Mouse (Mus musculus) forebrain, embryonic 15.5 days (tissue): ENCODE results near the gene Fgfr2. TPM values are rescaled to one million over a fixed set of nuclear protein-coding genes. Genes with fewer than 3 reads are reported as not detected.

ENCODE experiments used
- ATAC-seq: fragments of 200-750 bp; cut with Nextera tagmentation; replicated peaks from 2 replicates; pipeline ENCODE4 v1.8.0; 2017; ENCODE audit warnings: mild to moderate bottlenecking, moderate TSS enrichment, moderate library complexity
- H3K27ac ChIP-seq: fragments of 300-500 bp; sonication (generic); replicated peaks from 2 replicates; pipeline ENCODE4 v1.5.1; 2015; ENCODE audit warnings: mild to moderate bottlenecking, inconsistent platforms
- H3K27me3 ChIP-seq: fragments of 300-500 bp; sonication (generic); 2 replicates; pipeline ENCODE4 v1.6.1; 2015; ENCODE audit warnings: inconsistent platforms
- H3K36me3 ChIP-seq: fragments of 300-500 bp; sonication (generic); 2 replicates; pipeline ENCODE4 v1.6.1; 2015; ENCODE audit warnings: mild to moderate bottlenecking, inconsistent platforms
- H3K4me1 ChIP-seq: fragments of 300-500 bp; sonication (generic); 2 replicates; pipeline ENCODE4 v1.6.1; 2015; ENCODE audit warnings: inconsistent platforms
- H3K4me2 ChIP-seq: fragments of 300-500 bp; sonication (generic); replicated peaks from 2 replicates; pipeline ENCODE4 v1.6.1; 2015; ENCODE audit warnings: mild to moderate bottlenecking, inconsistent platforms
- H3K4me3 ChIP-seq: fragments of 300-500 bp; sonication (generic); 2 replicates; pipeline ENCODE4 v1.5.1; 2015; ENCODE audit warnings: mild to moderate bottlenecking, inconsistent platforms
- H3K9ac ChIP-seq: fragments of 300-500 bp; sonication (generic); replicated peaks from 2 replicates; pipeline ENCODE4 v1.6.1; 2015; ENCODE audit warnings: mild to moderate bottlenecking, inconsistent platforms
- H3K9me3 ChIP-seq: fragments of 300-500 bp; sonication (generic); 2 replicates; pipeline ENCODE4 v1.6.1; 2016; ENCODE audit warnings: inconsistent platforms
- WGBS: fragments of 180-500 bp; shearing (Covaris S2); methylation state at CpG from one replicate; pipeline ENCODE4 v1.1.7; 2015; ENCODE audit warnings: mixed read lengths; 5-methylcytosine and 5-hydroxymethylcytosine counted together
- polyA plus RNA-seq: library from polyadenylated mRNA; unstranded; fragments of >200 nt; fragmentation: Nextera tagmentation; extraction: Ambion mirVana; gene quantifications from 2 replicates; pipeline ENCODE4 v1.2.1, GENCODE M21; 2015

The Fgfr2 gene
- polyA plus RNA-seq, 1 experiment from 2014 or later = 48.1 TPM

DNA sequence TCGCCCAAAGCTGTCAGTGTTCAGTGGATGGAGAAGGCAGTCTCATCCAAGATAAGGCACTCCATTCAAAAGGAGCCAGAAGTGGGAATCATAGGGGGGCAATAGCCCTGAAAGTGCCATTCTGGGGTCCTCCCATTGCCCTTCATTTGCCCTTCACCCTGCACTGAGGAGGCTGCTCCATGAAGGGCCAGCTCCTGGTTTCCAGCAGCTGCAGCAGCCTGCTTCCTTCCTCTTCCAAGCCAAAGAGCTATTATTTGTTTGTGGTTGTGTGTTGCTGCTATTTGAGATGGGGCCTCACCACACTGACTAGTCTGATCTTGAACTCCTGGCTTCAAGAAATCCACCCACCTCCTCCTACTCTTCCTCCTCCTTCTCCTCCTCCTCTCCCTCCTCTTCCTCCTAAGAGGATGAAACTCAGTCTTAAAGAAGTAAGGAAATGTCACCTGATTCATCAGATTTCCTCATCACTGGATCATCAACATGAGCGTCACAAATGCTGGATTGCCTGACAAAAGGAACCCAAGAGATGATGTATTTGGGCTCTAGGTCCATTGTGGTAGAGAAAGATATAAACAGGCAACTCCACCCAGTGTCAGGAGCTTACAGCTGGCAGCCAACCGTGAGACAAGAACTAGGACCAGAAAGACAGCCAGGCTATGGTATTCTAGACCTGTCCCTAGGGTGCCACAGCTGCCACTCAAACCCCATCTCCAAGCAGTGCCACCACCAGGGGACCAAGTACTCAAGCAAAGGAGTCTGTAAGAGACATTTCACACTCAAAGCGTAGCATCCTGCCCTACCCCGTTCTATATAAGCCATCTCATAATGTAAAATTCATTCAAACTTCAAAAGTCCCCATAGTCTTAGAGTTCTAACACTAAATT is 817.4 kb downstream of the Fgfr2 start:
- no peak overlapping the region for H3K4me2 ChIP-seq
- no peaks in the 10 kb centered on the region for H3K36me3 ChIP-seq
- 90% methylated on average over 5 of the region's 5 CpGs for WGBS
- H3K4me1 ChIP-seq = peaks cover 7% of the 10 kb centered on the region; the same call in 1 of the 2 replicates
- H3K9me3 ChIP-seq = no peaks in the 10 kb centered on the region
- no peak overlapping the region for H3K27ac ChIP-seq
- H3K4me3 ChIP-seq = no peak overlapping the region
- no peak for ATAC-seq
- no peak overlapping the region for H3K9ac ChIP-seq
- no peaks in the 10 kb centered on the region for H3K27me3 ChIP-seq

DNA sequence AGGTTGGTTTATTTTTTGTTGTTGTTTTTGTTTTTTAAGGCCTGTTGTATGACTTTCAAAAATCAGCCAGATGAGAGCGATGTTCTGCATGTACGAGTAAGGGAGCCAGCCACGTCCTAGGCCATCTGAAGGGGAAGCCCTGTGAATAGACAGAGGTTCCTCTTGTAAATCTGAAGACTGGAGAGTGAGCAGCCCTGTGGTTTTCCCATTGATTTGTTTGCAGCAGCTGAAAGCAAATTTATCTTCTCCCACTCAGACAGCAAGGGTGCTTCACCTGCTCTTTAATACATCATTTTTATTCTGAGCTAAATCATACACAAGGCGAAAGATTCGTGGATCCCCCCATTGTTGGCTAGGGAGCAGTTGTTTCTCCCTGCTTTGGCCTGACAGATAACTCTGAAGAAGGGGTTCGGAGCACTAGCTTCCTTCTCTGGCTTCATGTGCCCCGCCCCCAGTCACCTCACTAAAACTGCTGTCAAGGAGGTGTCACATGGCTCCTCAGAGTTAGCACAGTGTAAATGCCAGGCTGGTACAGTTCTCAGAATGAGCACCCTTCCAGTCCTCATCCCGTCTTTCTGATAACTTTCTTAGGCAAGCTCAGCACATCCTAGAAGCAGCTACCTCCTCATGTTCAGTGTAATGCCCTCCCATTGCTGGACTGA is 818.6 kb downstream of the Fgfr2 start:
- Histone ChIP-seq H3K9ac (no peak overlapping the region), H3K36me3 (no peaks in the 10 kb centered on the region), H3K27me3 (no peaks in the 10 kb centered on the region), H3K9me3 (no peaks in the 10 kb centered on the region), H3K4me1 (peaks cover 5% of the 10 kb centered on the region; the same call in 1 of the 2 replicates), H3K27ac (no peak overlapping the region), H3K4me3 (no peak overlapping the region), H3K4me2 (no peak overlapping the region)
- ATAC-seq = no peak
- WGBS = 80% methylated on average over 8 of the region's 8 CpGs

DNA sequence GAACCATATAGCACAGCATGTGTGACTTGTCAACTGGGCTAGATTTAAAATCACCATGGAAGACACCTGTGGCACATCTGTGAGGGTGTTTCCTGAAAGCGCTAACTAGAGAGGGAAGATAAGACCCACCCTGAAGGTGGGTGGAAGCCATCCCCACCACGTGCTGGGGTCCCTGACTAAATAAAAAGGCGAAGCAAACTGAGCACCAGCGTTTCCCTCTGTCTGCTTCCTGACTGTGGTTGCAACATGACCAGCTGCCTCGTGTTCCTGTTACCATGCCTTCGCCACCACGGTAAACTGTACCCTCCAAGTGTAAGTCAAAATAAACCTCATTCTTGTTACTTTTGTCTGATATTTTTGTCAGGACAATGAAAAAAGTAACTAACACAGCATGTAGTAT is 819.2 kb downstream of the Fgfr2 start:
- no peak for ATAC-seq
- WGBS = 81% methylated on average over 7 of the region's 7 CpGs
- H3K4me3 ChIP-seq = no peak overlapping the region
- H3K9ac ChIP-seq = no peak overlapping the region
- no peak overlapping the region for H3K4me2 ChIP-seq
- H3K9me3 ChIP-seq = no peaks in the 10 kb centered on the region
- H3K36me3 ChIP-seq = no peaks in the 10 kb centered on the region
- no peak overlapping the region for H3K27ac ChIP-seq
- no peaks in the 10 kb centered on the region for H3K27me3 ChIP-seq
- H3K4me1 ChIP-seq = peaks cover 5% of the 10 kb centered on the region; the same call in 1 of the 2 replicates

DNA sequence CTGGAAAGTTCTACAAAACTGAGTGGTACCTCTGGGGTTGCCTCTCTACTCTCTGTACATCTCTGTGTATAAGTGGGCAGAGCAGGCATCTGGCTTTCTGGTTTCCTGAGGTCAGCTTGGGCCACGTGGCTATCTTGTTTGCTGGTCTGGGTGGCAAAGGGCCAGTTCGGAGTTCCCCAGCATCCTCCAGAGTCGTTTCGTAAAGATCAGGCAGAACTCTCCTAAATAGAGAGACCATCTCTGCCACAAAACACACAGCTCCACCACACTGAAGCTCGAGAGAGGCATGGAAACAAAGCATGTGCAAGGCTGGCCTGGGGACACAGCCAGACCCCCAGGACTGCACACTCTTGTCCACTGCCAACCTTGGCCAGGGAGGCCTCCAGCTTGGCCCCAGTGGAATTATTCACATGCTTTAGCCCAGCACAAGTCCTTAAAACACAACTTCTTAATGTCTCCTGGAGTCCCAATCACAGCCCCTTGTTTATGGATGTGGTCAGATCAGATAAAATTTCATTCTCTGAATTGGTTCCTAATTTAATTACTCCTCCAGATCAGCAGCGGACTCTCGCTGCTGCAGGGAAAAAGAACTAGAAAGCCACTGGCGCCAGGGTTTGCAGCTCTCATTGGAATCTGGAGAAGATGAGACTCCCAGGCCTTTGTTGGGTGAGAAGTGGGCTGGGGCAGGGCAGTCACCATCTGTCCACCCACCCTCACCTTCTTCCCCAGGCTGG is 820.5 kb downstream of the Fgfr2 start:
- H3K4me3 ChIP-seq = no peak overlapping the region
- H3K27ac ChIP-seq = no peak overlapping the region
- no peaks in the 10 kb centered on the region for H3K36me3 ChIP-seq
- no peaks in the 10 kb centered on the region for H3K27me3 ChIP-seq
- no peaks in the 10 kb centered on the region for H3K9me3 ChIP-seq
- H3K4me1 ChIP-seq = peaks cover 5% of the 10 kb centered on the region; the same call in 1 of the 2 replicates
- H3K4me2 ChIP-seq = no peak overlapping the region
- no peak for ATAC-seq
- 84% methylated on average over 8 of the region's 8 CpGs for WGBS
- no peak overlapping the region for H3K9ac ChIP-seq

DNA sequence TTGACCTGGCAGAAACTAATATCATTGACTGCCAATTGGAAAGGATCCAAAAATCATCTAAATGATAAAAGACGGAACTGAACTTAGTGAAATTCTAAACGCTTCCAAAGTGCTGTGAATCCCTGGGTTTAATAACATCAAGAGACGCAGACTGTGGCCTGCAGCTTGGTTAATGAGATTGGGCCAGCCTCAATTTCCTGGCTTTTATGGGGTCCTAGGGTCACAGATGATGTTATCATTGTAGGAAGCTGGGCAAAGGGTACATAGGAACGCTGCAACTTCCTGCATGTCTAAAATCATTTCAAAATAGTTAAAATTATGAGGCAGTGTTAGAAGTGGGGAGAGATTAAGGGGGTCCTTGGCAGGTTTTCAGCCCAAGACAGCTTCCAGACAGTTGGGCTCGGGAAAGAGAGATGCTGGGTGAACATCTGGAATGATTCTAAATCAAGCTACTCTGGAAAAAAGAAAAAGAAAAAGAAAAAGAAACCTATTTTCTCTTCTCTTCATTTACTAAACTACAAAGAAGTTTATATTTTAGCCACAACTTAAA is 823.4 kb downstream of the Fgfr2 start:
- H3K9me3 ChIP-seq = no peaks in the 10 kb centered on the region
- 68% methylated on average over 5 of the region's 5 CpGs for WGBS
- no peak overlapping the region for H3K4me2 ChIP-seq
- H3K9ac ChIP-seq = no peak overlapping the region
- H3K4me3 ChIP-seq = no peak overlapping the region
- no peaks in the 10 kb centered on the region for H3K27me3 ChIP-seq
- no peaks in the 10 kb centered on the region for H3K36me3 ChIP-seq
- peaks cover 3% of the 10 kb centered on the region; the same call in 1 of the 2 replicates for H3K4me1 ChIP-seq
- no peak for ATAC-seq
- no peak overlapping the region for H3K27ac ChIP-seq

DNA sequence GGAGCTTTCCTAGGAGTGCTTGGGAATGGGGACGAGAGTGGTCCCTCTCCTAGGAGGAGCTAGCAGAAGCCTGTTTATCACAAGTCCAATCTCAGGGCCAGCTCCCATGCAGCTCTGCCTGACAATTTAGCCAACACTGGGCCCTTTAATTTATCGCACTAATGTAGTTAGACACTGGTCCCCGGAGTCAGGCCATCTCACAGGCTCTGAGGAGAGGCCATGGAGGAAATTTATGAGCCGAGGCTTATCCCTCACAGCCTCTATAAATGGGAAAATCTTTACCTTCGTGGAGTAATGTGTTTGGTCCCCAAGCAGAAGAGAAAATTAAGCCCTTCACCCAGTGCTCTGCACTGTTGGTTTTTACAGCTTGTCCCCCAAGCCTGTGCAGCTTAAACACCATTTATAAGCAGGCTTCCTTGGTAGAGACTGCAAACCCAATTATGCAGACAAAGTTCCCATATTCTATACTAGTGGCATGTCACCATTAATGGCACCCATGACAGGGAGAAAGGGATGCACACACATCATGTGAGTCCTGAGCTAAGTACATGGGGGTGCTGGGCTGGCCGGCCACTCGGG is 824.6 kb downstream of the Fgfr2 start:
- no peak overlapping the region for H3K4me3 ChIP-seq
- WGBS = 90% methylated on average over 7 of the region's 7 CpGs
- no peaks in the 10 kb centered on the region; the same call in 1 of the 2 replicates for H3K4me1 ChIP-seq
- H3K9me3 ChIP-seq = no peaks in the 10 kb centered on the region
- no peak overlapping the region for H3K27ac ChIP-seq
- H3K9ac ChIP-seq = no peak overlapping the region
- ATAC-seq = no peak
- no peaks in the 10 kb centered on the region for H3K27me3 ChIP-seq
- no peak overlapping the region for H3K4me2 ChIP-seq
- H3K36me3 ChIP-seq = no peaks in the 10 kb centered on the region

DNA sequence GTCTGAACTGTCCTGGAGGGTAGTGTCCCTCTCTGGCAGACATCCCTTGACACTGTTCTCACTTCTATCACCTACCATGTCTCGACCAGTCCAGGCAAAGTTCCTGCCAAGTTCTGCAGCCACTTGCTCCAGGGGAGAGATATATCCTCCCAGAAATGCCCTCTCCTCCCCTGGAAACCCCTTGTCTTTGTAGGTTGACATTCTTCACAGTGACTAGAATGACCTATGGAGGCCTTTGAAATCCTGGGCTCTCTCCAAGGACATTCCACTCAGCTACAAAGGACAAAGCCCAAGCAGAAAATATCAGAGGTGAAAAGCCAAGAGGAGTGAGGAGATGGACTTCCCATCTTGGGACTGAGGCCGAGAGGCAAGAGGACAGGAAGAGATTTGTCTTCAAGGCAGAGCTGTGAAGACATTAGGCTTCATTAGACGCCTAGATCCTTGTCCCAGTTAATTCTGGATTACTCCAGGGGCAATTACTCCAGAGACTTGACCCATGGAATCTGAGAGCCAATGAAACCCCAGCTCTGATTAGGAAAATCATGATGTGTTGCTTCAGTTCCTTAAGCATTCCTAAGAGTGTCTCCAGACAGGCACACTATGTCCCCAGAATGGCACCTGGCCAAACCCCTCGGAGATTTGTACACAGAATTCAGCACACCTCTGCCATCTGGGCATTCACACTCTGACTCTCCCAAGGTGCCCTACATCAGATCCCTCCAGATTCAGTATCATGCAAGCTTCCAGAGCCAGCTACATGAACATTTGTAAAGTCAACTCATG is 826.3 kb downstream of the Fgfr2 start:
- H3K4me1 ChIP-seq = no peaks in the 10 kb centered on the region
- H3K27me3 ChIP-seq = no peaks in the 10 kb centered on the region
- H3K4me3 ChIP-seq = no peak overlapping the region
- WGBS = 80% methylated on average over 4 of the region's 4 CpGs
- H3K36me3 ChIP-seq = no peaks in the 10 kb centered on the region
- H3K9ac ChIP-seq = no peak overlapping the region
- no peaks in the 10 kb centered on the region for H3K9me3 ChIP-seq
- no peak overlapping the region for H3K4me2 ChIP-seq
- H3K27ac ChIP-seq = no peak overlapping the region
- ATAC-seq = no peak

DNA sequence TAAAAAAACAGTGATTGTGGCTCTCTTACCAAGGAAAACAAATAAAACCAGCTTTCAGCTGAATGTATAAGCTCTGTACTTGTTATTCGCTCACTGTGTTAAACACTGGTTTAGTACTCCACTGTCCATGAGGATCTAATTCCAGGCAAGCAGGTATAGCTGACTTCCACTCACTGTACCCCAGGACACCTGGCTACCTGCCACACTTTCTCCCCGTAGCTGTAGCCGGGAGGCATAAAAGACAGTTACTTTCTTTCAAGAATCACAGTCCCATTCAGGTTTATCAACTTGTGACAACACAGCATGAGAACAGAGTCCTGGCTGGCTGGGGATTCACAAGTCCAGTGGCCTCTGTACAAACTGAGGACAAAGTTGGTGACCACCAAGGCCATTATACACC is 827.0 kb downstream of the Fgfr2 start:
- 54% methylated on average over 3 of the region's 3 CpGs for WGBS
- Histone ChIP-seq H3K9ac (no peak overlapping the region), H3K4me3 (no peak overlapping the region), H3K4me1 (no peaks in the 10 kb centered on the region), H3K4me2 (no peak overlapping the region), H3K27ac (no peak overlapping the region), H3K27me3 (no peaks in the 10 kb centered on the region), H3K36me3 (no peaks in the 10 kb centered on the region), H3K9me3 (no peaks in the 10 kb centered on the region)
- ATAC-seq = no peak

DNA sequence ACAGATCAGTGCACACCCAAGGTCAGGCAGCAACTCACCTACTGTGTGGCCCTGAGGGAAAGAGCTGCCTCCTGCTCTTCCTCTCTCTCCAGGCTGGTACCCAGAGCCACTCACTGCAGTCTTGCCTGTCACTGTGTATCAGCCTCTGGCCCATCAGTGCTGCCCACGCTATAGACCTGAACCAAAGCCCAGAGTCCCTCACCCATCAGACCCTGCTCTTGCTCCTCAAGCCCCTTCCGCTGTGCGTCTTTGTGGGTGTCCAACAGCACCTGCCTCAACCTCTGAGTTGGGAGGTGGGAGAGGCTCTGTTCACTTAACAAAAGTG is 835.8 kb downstream of the Fgfr2 start:
- no peaks in the 10 kb centered on the region for H3K9me3 ChIP-seq
- WGBS = 84% methylated on average over 3 of the region's 3 CpGs
- H3K9ac ChIP-seq = no peak overlapping the region
- H3K27ac ChIP-seq = peak overlapping the region; percentile 90; the same call in 1 of the 2 replicates
- H3K4me1 ChIP-seq = peaks cover 57% of the 10 kb centered on the region
- H3K27me3 ChIP-seq = no peaks in the 10 kb centered on the region
- no peak for ATAC-seq
- no peaks in the 10 kb centered on the region for H3K36me3 ChIP-seq
- H3K4me2 ChIP-seq = no peak overlapping the region
- H3K4me3 ChIP-seq = no peak overlapping the region

DNA sequence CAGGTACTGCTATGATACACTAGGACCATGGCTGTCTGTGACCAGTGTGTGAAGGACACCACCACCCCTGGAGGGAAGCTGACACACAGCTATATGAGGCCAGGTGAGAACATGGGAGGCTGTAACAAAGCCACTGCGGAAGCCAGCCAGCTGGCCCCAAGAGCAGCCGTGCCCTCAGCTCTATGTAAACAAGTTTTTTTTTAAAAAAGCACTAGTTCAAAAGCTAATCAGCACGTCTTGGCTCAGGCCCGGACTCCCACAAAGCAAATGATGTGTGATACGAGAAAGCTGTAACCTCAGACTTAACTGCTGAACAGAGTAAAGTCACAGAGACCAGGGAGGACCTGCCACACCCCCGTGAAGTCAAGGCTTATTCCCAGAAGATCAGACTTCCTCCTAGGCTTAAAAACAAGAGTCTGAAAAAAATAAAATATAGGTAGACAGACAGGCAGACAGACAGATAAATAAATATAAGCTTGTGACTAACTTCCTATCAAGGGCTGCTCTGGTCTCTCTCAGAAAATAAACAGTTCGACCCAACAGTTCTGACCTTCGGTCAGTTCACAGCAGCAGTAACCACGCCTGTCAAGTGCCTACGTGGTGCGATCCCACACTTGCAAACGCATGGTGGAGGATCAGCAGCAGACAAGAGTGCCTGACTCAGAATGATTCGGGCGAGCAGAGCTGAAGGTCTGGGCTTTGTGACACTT is 836.4 kb downstream of the Fgfr2 start:
- Histone ChIP-seq H3K27me3 (no peaks in the 10 kb centered on the region), H3K36me3 (no peaks in the 10 kb centered on the region), H3K9me3 (no peaks in the 10 kb centered on the region), H3K4me2 (no peak overlapping the region), H3K4me3 (no peak overlapping the region), H3K4me1 (peaks cover 62% of the 10 kb centered on the region), H3K27ac (peak overlapping the region; percentile 90), H3K9ac (no peak overlapping the region)
- no peak for ATAC-seq
- WGBS = 48% methylated on average over 14 of the region's 14 CpGs

DNA sequence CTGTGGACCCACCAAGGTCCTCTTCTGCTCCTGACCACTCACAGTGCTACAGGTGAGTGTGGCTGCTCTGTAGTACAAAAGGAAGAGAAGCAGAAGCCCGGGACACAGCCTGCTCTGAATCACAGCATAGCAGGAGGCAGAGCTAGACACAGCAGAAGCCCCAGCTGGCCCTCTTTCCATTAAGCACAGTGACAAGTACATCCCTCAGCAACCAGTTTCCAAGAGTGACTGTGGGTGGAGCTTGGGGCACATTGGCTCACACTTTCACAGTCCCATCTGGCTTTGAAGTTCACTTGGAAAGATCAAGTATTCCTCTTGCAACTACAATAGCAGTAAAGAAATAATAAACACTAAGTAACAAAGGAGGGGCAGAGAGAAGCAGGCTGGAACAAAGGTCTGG is 838.4 kb downstream of the Fgfr2 start:
- Histone ChIP-seq H3K9ac (no peak overlapping the region), H3K4me1 (peaks cover 77% of the 10 kb centered on the region), H3K27ac (peak overlapping the region; percentile 90), H3K27me3 (no peaks in the 10 kb centered on the region), H3K9me3 (no peaks in the 10 kb centered on the region), H3K36me3 (no peaks in the 10 kb centered on the region), H3K4me3 (no peak overlapping the region), H3K4me2 (no peak overlapping the region)
- peak; percentile 77 for ATAC-seq
- 9% methylated on average over 1 of the region's 1 CpGs for WGBS
